ENCODE assay signal across 8 mouse cellular contexts in genomic region chr10:123147180-123147579, GRCm38 (mm10). TPM values are rescaled to one million over a fixed set of nuclear protein-coding genes. Genes with fewer than 3 reads are reported as not detected.
DNase-seq lines count a peak whose midpoint lies in the region; ATAC-seq and TF ChIP-seq lines count a peak whose summit lies in the region.

No protein-coding gene starts in this region.

- WGBS in hindbrain, embryonic 12.5 days: 62% methylated on average over 6 of the region's 6 CpGs
- 45% methylated on average over 6 of the region's 6 CpGs for WGBS in hindbrain, embryonic 13.5 days
- 34% methylated on average over 6 of the region's 6 CpGs for WGBS in intestine, embryonic 15.5 days

- no peak overlapping the region for H3K4me2 ChIP-seq in hindbrain, embryonic 12.5 days (replicated peaks)
- no peak overlapping the region for H3K4me2 ChIP-seq in hindbrain, embryonic 13.5 days
- H3K4me2 ChIP-seq in intestine, embryonic 15.5 days (replicated peaks): no peak overlapping the region

- peak; percentile 48 for DNase-seq in NIH3T3 (ENCODE audit: low read depth)
- peak; percentile 83 for DNase-seq in gastrocnemius, adult 2 months
- DNase-seq in left cerebral cortex, adult 11 months (ENCODE audit: low spot score): no peak

- no peaks in the 10 kb centered on the region for H3K9me3 ChIP-seq in hindbrain, embryonic 12.5 days (replicated peaks)
- H3K9me3 ChIP-seq in hindbrain, embryonic 13.5 days: no peaks in the 10 kb centered on the region
- no peaks in the 10 kb centered on the region for H3K9me3 ChIP-seq in intestine, embryonic 15.5 days

- no peak overlapping the region for H3K4me3 ChIP-seq in hindbrain, embryonic 12.5 days
- no peak overlapping the region for H3K4me3 ChIP-seq in hindbrain, embryonic 13.5 days
- H3K4me3 ChIP-seq in gastrocnemius, adult 2 months: peak overlapping the region; percentile 60
- H3K4me3 ChIP-seq in intestine, embryonic 15.5 days (replicated peaks): no peak overlapping the region

- intact Hi-C loops in gastrocnemius, adult 2 months (cut with DNase I): no loop called here

- peak; percentile 61 for ATAC-seq in hindbrain, embryonic 12.5 days (ENCODE audit: low FRiP score)
- no peak; the same call in 1 of the 2 replicates for ATAC-seq in hindbrain, embryonic 13.5 days (ENCODE audit: low FRiP score)
- ATAC-seq in intestine, embryonic 15.5 days: peak; percentile 75; the same call in 1 of the 2 replicates
- no peak for ATAC-seq in activated CD4-positive, CD25-positive, alpha-beta regulatory T cell, adult 4 months
- no peak for ATAC-seq in CD4-positive, CD25-positive, alpha-beta regulatory T cell, adult 4 months

- 0 out of 2 replicates have a peak, but pooled peaks cover 8% of the 10 kb centered on the region for H3K36me3 ChIP-seq in hindbrain, embryonic 12.5 days
- H3K36me3 ChIP-seq in hindbrain, embryonic 13.5 days: peaks cover 27% of the 10 kb centered on the region
- H3K36me3 ChIP-seq in intestine, embryonic 15.5 days: 0 out of 2 replicates have a peak, but pooled peaks cover 3% of the 10 kb centered on the region

- 0 out of 2 replicates have a peak, but pooled peaks cover 2% of the 10 kb centered on the region for H3K4me1 ChIP-seq in hindbrain, embryonic 12.5 days
- H3K4me1 ChIP-seq in hindbrain, embryonic 13.5 days (replicated peaks): peaks cover 7% of the 10 kb centered on the region; the same call in 1 of the 2 replicates
- 0 out of 2 replicates have a peak, but pooled peaks cover 3% of the 10 kb centered on the region for H3K4me1 ChIP-seq in intestine, embryonic 15.5 days (replicated peaks)

- H3K27me3 ChIP-seq in hindbrain, embryonic 12.5 days: no peaks in the 10 kb centered on the region
- no peaks in the 10 kb centered on the region for H3K27me3 ChIP-seq in hindbrain, embryonic 13.5 days
- no peaks in the 10 kb centered on the region for H3K27me3 ChIP-seq in intestine, embryonic 15.5 days (replicated peaks)

- no peak overlapping the region for H3K9ac ChIP-seq in hindbrain, embryonic 12.5 days
- no peak overlapping the region for H3K9ac ChIP-seq in hindbrain, embryonic 13.5 days
- no peak overlapping the region for H3K9ac ChIP-seq in intestine, embryonic 15.5 days

- H3K27ac ChIP-seq in hindbrain, embryonic 12.5 days: no peak overlapping the region
- H3K27ac ChIP-seq in hindbrain, embryonic 13.5 days: no peak overlapping the region
- H3K27ac ChIP-seq in gastrocnemius, adult 2 months: peak overlapping the region; percentile 77
- H3K27ac ChIP-seq in intestine, embryonic 15.5 days: no peak overlapping the region

- TF ChIP-seq CTCF in gastrocnemius, adult 2 months (IDR thresholded peaks at IDR 0.05): no peak

RNA-seq across cellular contexts. Expression of gene Usp15, which starts 49.6 kb away (rescaled TPM):
- polyA plus RNA-seq in hindbrain, embryonic 12.5 days (2016; fragmentation: Nextera tagmentation; extraction: Ambion mirVana): 70.8 and 74.7 TPM in 2 replicates
- 69.9 and 77.9 TPM in 2 replicates for polyA plus RNA-seq in hindbrain, embryonic 13.5 days (2015; fragmentation: Nextera tagmentation; extraction: Ambion mirVana)
- total RNA-seq in gastrocnemius, adult 2 months (2021): 100 to 1,000 TPM; 171 to 187 TPM
- 68.4 and 76.3 TPM in 2 replicates for polyA plus RNA-seq in intestine, embryonic 15.5 days (2015; fragmentation: Nextera tagmentation; extraction: Ambion mirVana)
- polyA plus RNA-seq in activated CD4-positive, CD25-positive, alpha-beta regulatory T cell, adult 4 months (2017; shearing (Covaris generic)): 100 to 1,000 TPM; 114 to 147 TPM
- polyA plus RNA-seq in CD4-positive, CD25-positive, alpha-beta regulatory T cell, adult 4 months (2017; shearing (Covaris generic)): 100 to 1,000 TPM; 127 to 136 TPM

Comparison
In these comparisons a context has a peak if more than half of its experiments do, and no peak if none do; other contexts are left out.
1. ATAC-seq: peak in hindbrain, embryonic 12.5 days (single experiment) and intestine, embryonic 15.5 days (single experiment); none in hindbrain, embryonic 13.5 days (single experiment), activated CD4-positive, CD25-positive, alpha-beta regulatory T cell, adult 4 months (single experiment) and CD4-positive, CD25-positive, alpha-beta regulatory T cell, adult 4 months (single experiment).